Mouse (Mus musculus) olfactory bulb, adult 2 months (tissue): ENCODE data around the gene Rad54l2.

ENCODE experiments used
- CTCF ChIP-seq: fragments of 200-500 bp; IDR thresholded peaks from 2 replicates; pipeline ENCODE4 v1.5.1; 2012; ENCODE audit warnings: low read depth, mild to moderate bottlenecking, low read length, moderate library complexity; ENCODE audit not compliant: insufficient read depth
- POLR2A ChIP-seq: fragments of 200-500 bp; IDR thresholded peaks from 2 replicates; pipeline ENCODE4 v1.6.1; 2012; ENCODE audit warnings: mild to moderate bottlenecking, low read depth, low read length, moderate library complexity; ENCODE audit not compliant: insufficient read depth

- TF ChIP-seq POLR2A (no peak), CTCF (no peak)
Measured at GRCm38 (mm10) chr9:106678242-106678641, 110.8 kb downstream of the Rad54l2 start.
